Mouse (Mus musculus) midbrain, embryonic 15.5 days (tissue): ENCODE measurements around the gene Abhd16a. TPM values are rescaled to one million over a fixed set of nuclear protein-coding genes. Genes with fewer than 3 reads are reported as not detected.
A peak's percentile ranks its signal among the peaks of the same experiment; 100 is the strongest.

ENCODE experiments used
- ATAC-seq: fragments of 200-750 bp; cut with Nextera tagmentation; replicated peaks from 2 replicates; pipeline ENCODE4 v1.8.0; 2017; ENCODE audit warnings: moderate TSS enrichment
- H3K27ac ChIP-seq: fragments of 300-500 bp; sonication (generic); 2 replicates; pipeline ENCODE4 v1.5.1; 2015; ENCODE audit warnings: mild to moderate bottlenecking, inconsistent platforms
- H3K27me3 ChIP-seq: fragments of 300-500 bp; sonication (generic); replicated peaks from 2 replicates; pipeline ENCODE4 v1.6.1; 2015; ENCODE audit warnings: inconsistent platforms
- H3K36me3 ChIP-seq: fragments of 300-500 bp; sonication (generic); replicated peaks from 2 replicates; pipeline ENCODE4 v1.6.1; 2015; ENCODE audit warnings: inconsistent platforms
- H3K4me1 ChIP-seq: fragments of 300-500 bp; sonication (generic); 2 replicates; pipeline ENCODE4 v1.6.1; 2015; ENCODE audit warnings: inconsistent platforms
- H3K4me2 ChIP-seq: fragments of 300-500 bp; sonication (generic); 2 replicates; pipeline ENCODE4 v1.6.1; 2015; ENCODE audit warnings: inconsistent platforms, mild to moderate bottlenecking, moderate library complexity
- H3K4me3 ChIP-seq: fragments of 300-500 bp; sonication (generic); 2 replicates; pipeline ENCODE4 v1.5.1; 2015; ENCODE audit warnings: mild to moderate bottlenecking, inconsistent platforms
- H3K9ac ChIP-seq: fragments of 300-500 bp; sonication (generic); 2 replicates; pipeline ENCODE4 v1.6.1; 2015; ENCODE audit warnings: mild to moderate bottlenecking, inconsistent platforms
- H3K9me3 ChIP-seq: fragments of 300-500 bp; sonication (generic); 2 replicates; pipeline ENCODE4 v1.6.1; 2016; ENCODE audit warnings: inconsistent platforms
- WGBS: fragments of 180-500 bp; shearing (Covaris S2); methylation state at CpG from one replicate; pipeline ENCODE4 v1.1.7; 2015; ENCODE audit warnings: mixed read lengths; 5-methylcytosine and 5-hydroxymethylcytosine counted together
- polyA plus RNA-seq: library from polyadenylated mRNA; unstranded; fragments of >200 nt; fragmentation: Nextera tagmentation; extraction: Ambion mirVana; gene quantifications from 2 replicates; pipeline ENCODE4 v1.2.1, GENCODE M21; 2015

Abhd16a gene
- polyA plus RNA-seq = 105 and 113 TPM in 2 replicates

DNA sequence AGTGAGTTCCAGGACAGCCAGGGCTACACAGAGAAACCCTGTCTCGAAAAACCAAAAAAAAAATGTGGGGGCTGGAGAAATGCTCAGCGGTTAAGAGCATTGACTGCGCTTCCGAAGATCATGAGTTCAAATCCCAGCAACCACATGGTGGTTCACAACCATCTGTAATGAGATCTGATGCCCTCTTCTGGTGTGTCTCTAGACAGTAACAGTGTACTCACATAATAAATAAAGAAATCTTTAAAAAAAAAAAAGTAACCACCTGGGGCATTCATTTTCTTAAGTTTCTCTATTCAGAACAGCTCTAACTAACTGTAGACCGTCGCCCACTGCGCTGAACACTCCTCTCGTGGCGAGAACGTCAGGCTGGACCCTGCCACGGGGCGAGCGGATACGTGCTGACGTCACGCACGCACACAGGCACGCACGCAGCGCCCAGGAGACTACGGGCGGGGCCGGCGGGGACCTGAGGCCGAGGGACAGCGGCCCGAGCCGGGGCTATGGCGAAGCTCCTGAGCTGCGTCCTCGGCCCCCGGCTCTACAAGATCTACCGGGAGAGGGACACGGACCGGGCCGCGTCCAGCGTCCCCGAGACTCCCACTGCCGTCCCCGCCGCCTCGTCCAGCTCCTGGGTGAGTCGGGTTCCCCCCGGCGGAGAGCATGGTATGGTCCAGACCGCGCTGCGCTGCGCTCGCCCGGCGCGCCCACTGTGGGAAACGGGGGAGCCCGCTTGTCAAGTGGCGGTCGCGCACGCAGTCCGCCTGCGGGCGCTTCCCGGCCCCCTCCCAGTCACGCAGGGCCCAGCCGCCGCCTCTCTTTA, at the start of gene Abhd16a:
Gene Abhd16a, plus strand, starts transcription at position 439 of the 820 bp plus-strand sequence.
- H3K36me3 ChIP-seq = no peaks in the 10 kb centered on the region; the same call in 1 of the 2 replicates
- 3% methylated on average over 66 of the region's 67 CpGs for WGBS
- peak; percentile 99 for ATAC-seq

GRCm38 (mm10) chr17:35043794-35044193, 45.3 kb upstream of the Abhd16a start:
- no peaks in the 10 kb centered on the region for H3K36me3 ChIP-seq

More for the DNA sequence above, at the start of gene Abhd16a:
- H3K27me3 ChIP-seq = no peaks in the 10 kb centered on the region
- H3K4me3 ChIP-seq = peak within 1 kb of the TSS; percentile 73
- H3K4me1 ChIP-seq = peaks cover 15% of the 10 kb centered on the region
- peak within 1 kb of the TSS; percentile 67 for H3K4me2 ChIP-seq
- H3K27ac ChIP-seq = peak within 1 kb of the TSS; percentile 100
- H3K9ac ChIP-seq = peak within 1 kb of the TSS; percentile 94
- no peaks in the 10 kb centered on the region for H3K9me3 ChIP-seq

GRCm38 (mm10) chr17:35044904-35045806, 43.9 kb upstream of the Abhd16a start:
- H3K4me1 ChIP-seq = peaks cover 16% of the 10 kb centered on the region
- H3K4me3 ChIP-seq = 0 out of 2 replicates have a peak overlapping the region, but pooled peaks have one; percentile 64
- whole genome bisulfite sequencing = 88% methylated on average over 7 of the region's 7 CpGs
- H3K9ac ChIP-seq = no peak overlapping the region
- no peaks in the 10 kb centered on the region for H3K27me3 ChIP-seq
- no peaks in the 10 kb centered on the region for H3K36me3 ChIP-seq
- H3K27ac ChIP-seq = no peak overlapping the region
- H3K4me2 ChIP-seq = peak overlapping the region; percentile 95
- no peak for ATAC-seq
- no peaks in the 10 kb centered on the region for H3K9me3 ChIP-seq

More at GRCm38 (mm10) chr17:35043794-35044193, 45.3 kb upstream of the Abhd16a start:
- Histone ChIP-seq H3K9me3 (no peaks in the 10 kb centered on the region), H3K4me1 (peaks cover 8% of the 10 kb centered on the region), H3K4me2 (no peak overlapping the region), H3K27me3 (no peaks in the 10 kb centered on the region), H3K27ac (no peak overlapping the region), H3K9ac (no peak overlapping the region), H3K4me3 (no peak overlapping the region)
- 88% methylated on average over 4 of the region's 4 CpGs for WGBS
- ATAC-seq = no peak

DNA sequence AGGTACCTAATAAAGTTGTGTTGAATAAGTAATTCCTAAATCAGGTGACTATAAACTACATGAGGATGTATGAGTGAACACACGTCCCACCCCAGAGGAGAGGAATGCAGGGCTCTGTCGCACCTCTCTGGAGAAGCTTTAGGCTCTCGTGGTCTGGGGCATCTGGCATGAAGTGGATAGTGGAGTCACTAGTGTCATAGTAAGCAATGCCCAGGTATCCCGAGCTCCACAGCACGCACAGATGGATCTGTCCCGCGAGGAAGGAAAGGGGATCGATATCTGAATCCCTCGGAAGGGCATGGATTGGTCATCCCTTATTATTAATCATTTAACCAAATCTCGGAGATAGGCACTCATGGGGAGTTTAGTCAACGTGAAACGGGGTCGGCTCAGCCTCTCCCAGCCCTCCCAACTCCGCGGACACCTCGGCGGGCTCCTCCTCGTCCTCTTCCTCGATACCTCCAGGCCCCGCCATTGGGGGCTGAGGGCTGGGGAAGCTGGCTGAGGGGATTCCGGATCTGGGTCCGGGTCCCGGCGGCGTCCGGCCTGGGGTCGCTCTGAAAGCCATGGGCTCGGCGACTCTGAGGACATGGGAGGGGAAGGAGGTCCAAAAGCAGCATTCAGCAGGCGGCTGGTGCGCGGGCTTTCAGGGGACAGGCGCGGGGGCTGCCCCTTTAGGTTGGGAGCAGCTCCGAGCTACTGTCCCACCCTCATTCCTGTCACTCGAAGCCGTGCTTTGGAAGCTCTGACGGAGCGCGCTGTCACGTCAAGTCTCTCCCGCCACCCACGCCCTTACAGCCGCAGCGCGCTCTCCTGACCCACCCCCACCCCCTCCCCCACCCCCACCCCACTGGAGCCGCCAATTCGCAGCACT, 43.0 kb upstream of the Abhd16a start:
- no peaks in the 10 kb centered on the region for H3K9me3 ChIP-seq
- WGBS = 5% methylated on average over 46 of the region's 48 CpGs
- H3K4me2 ChIP-seq = peak overlapping the region; percentile 95
- H3K9ac ChIP-seq = peak overlapping the region; percentile 57
- H3K4me3 ChIP-seq = peak overlapping the region; percentile 64
- no peaks in the 10 kb centered on the region for H3K36me3 ChIP-seq
- H3K27ac ChIP-seq = peak overlapping the region; percentile 53
- H3K4me1 ChIP-seq = peaks cover 18% of the 10 kb centered on the region
- ATAC-seq = peak; percentile 82; the same call in 1 of the 2 replicates
- H3K27me3 ChIP-seq = no peaks in the 10 kb centered on the region

DNA sequence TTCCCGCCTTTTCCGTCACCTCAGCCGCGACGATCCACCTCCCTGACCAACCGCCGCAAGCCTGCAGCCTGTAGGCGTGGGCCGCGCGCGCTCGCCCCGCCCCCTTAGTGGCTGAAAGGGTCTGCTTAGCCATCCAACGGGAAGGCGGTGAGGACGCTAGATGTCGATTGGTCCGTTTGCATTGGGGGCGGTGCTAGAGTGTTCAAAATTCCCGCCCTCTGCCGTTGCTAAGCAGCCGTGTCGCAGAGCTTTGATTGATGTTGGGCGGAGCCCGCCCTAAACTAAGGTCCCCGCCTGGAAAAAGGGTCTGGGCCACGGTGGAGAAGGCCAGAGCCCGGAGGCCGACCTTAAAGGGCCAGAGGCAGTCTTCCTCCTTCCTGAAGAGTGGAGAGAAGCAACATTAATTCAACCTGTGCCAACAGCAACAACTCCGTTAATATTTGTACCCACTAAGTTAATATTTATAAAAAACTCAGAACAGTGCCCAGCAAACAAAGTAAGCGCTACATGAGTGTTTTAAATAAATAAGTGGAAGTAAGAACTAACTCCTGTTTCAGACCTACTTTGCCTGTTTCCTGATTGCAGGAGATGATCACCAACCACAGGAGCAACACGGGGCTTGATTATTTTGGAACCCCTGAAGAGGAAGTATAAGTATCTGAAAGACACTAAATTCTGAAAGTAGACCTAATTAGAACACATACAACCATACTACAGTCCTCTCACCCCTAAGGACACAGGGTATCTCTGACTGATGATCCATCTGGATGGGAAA, 42.2 kb upstream of the Abhd16a start, which contains the start of gene Msh5:
Gene Msh5, minus strand, starts transcription at position 65 of the 775 bp plus-strand sequence.
- WGBS = 3% methylated on average over 33 of the region's 33 CpGs
- Histone ChIP-seq H3K27me3 (no peaks in the 10 kb centered on the region), H3K36me3 (no peaks in the 10 kb centered on the region), H3K9ac (peak within 1 kb of the TSS; percentile 57), H3K4me2 (peak within 1 kb of the TSS; percentile 95), H3K4me3 (peak within 1 kb of the TSS; percentile 64), H3K4me1 (peaks cover 26% of the 10 kb centered on the region), H3K27ac (peak within 1 kb of the TSS; percentile 53), H3K9me3 (no peaks in the 10 kb centered on the region)
- peak; percentile 99 for ATAC-seq

- ATAC-seq = no peak
- Histone ChIP-seq H3K9me3 (no peaks in the 10 kb centered on the region), H3K9ac (no peak overlapping the region), H3K4me2 (no peak overlapping the region), H3K4me1 (peaks cover 32% of the 10 kb centered on the region), H3K36me3 (no peaks in the 10 kb centered on the region), H3K27me3 (no peaks in the 10 kb centered on the region), H3K27ac (no peak overlapping the region), H3K4me3 (no peak overlapping the region)
- WGBS = 49% methylated on average over 1 of the region's 1 CpGs
Observed at GRCm38 (mm10) chr17:35047688-35048087, 41.4 kb upstream of the Abhd16a start.

- Histone ChIP-seq H3K9me3 (no peaks in the 10 kb centered on the region), H3K27me3 (no peaks in the 10 kb centered on the region), H3K36me3 (no peaks in the 10 kb centered on the region), H3K27ac (no peak overlapping the region), H3K9ac (no peak overlapping the region), H3K4me2 (no peak overlapping the region), H3K4me1 (peaks cover 32% of the 10 kb centered on the region), H3K4me3 (no peak overlapping the region)
- no peak for ATAC-seq
- WGBS = 43% methylated on average over 10 of the region's 11 CpGs
Observed at GRCm38 (mm10) chr17:35048149-35048931, 40.7 kb upstream of the Abhd16a start.

- Histone ChIP-seq H3K27me3 (no peaks in the 10 kb centered on the region), H3K4me1 (peaks cover 32% of the 10 kb centered on the region), H3K4me3 (no peak overlapping the region), H3K27ac (peak overlapping the region; percentile 83; the same call in 1 of the 2 replicates), H3K9ac (no peak overlapping the region), H3K4me2 (peak overlapping the region; percentile 54; the same call in 1 of the 2 replicates), H3K36me3 (no peaks in the 10 kb centered on the region), H3K9me3 (no peaks in the 10 kb centered on the region)
- ATAC-seq = no peak
- WGBS = 59% methylated on average over 5 of the region's 5 CpGs
Observed at GRCm38 (mm10) chr17:35048932-35049440, 40.1 kb upstream of the Abhd16a start.

GRCm38 (mm10) chr17:35049561-35050016, 39.5 kb upstream of the Abhd16a start, which contains the start of gene Clic1:
Gene Clic1, plus strand, starts transcription at chr17:35049966.
- Histone ChIP-seq H3K9ac (peak within 1 kb of the TSS; percentile 47), H3K27ac (peak within 1 kb of the TSS; percentile 83), H3K4me1 (peaks cover 32% of the 10 kb centered on the region), H3K4me2 (peak within 1 kb of the TSS; percentile 54), H3K9me3 (no peaks in the 10 kb centered on the region), H3K27me3 (no peaks in the 10 kb centered on the region), H3K4me3 (peak within 1 kb of the TSS; percentile 35), H3K36me3 (no peaks in the 10 kb centered on the region)
- no peak for ATAC-seq
- WGBS = 5% methylated on average over 11 of the region's 11 CpGs
